Mouse (Mus musculus) spleen, adult 2 months (tissue): ENCODE data around the gene Pold1.

Experiments used
- CTCF ChIP-seq: fragments of 200-500 bp; IDR thresholded peaks from 2 replicates; pipeline ENCODE4 v1.5.1; 2011; ENCODE audit warnings: mild to moderate bottlenecking, inconsistent platforms; ENCODE audit not compliant: insufficient read depth, insufficient read length, insufficient replicate concordance; ENCODE audit errors: extremely low read depth
- POLR2A ChIP-seq: fragments of 200-500 bp; IDR thresholded peaks from 2 replicates; pipeline ENCODE4 v1.6.1; 2011; ENCODE audit warnings: low read depth, low read length, inconsistent platforms

DNA sequence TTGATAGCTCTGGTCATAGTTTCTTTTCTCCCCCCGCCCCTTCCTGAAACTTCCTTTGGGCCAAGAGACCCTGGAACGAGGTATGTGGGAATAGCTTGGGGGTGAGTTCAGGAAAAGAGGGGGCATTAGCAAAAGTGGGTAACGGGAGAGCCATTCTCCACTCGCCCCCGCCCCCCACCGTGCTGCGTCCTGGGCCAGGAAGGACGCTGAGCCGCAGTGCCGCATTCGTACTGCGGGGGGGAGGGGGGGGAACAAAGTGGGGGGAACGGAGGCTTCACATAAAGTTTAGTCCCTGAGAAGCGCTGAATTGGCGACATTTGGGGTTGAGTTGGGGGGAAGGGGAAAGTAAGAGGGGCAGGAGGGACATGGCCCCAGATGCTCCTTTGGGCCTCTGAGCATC lies 44.4 kb upstream of the Pold1 start:
- no peak for TF ChIP-seq POLR2A
- TF ChIP-seq CTCF, result no peak
